Mouse (Mus musculus) left cerebral cortex, adult 11 months (tissue): ENCODE measurements around the gene Cpt1c.

Experiments
- DNase-seq: peaks from one replicate; pipeline ENCODE4 v3.0.0; 2022; ENCODE audit warnings: low spot score

The Cpt1c gene

DNA sequence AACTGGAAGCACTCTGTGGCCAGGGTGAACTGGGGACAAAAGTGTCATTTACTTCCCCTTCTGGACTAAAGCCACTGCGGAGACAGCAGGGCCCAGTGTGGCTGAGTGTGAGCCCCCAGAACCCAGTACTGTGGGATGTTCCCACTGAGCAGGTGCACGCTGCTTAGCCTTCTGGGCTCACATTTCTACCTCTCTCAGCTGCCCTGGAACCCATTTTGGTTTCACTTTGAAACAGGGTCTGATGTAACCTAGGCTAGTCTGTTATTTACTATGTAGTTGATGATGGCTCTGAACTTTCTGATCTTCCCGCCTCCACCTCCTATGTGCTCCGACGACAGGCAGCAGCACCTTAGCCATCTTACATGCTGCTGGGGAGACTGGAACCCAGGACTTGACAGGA is 11.8 kb downstream of the Cpt1c start:
- DNase-seq, result no peak

DNA sequence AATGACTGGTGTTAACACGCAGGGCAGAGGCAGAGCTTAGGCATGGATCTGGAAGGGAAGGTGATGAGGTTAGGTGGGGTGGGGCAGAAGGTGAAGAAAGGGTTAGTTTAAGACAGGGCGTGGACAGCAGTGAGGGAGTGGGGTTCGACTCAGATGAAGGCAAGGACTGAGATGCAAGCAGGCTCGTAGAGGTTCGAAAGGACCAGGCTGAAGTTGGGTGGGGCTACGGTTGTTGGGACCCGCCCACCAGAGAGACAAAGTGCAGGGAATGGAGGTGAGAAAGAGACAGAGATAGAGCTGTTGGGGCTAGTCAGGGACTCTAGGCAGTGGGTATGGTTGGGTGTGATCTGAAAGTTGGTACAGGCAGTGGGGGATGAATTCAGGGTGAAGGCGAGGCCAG is 12.3 kb downstream of the Cpt1c start:
- no peak for DNase-seq

DNA sequence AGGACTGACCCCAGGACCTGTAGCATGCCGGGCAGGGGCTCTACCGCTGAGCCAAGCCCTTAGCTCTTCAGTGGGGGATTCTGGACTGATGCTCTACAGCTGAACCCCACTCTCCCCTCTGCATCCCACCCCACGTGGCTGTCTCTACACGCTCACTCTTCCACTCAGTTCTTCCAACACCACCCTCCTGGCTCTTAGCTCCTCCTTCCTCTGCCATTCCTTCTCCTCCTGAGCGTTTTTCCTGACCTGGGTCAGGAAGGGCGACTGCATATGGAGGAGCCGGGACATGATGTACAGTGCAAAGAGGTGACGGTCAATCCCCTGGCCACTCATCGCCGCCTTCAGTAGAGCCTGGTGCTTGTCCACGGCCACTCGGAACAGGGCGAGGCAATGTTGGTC is 14.1 kb downstream of the Cpt1c start:
- no peak for DNase-seq

DNA sequence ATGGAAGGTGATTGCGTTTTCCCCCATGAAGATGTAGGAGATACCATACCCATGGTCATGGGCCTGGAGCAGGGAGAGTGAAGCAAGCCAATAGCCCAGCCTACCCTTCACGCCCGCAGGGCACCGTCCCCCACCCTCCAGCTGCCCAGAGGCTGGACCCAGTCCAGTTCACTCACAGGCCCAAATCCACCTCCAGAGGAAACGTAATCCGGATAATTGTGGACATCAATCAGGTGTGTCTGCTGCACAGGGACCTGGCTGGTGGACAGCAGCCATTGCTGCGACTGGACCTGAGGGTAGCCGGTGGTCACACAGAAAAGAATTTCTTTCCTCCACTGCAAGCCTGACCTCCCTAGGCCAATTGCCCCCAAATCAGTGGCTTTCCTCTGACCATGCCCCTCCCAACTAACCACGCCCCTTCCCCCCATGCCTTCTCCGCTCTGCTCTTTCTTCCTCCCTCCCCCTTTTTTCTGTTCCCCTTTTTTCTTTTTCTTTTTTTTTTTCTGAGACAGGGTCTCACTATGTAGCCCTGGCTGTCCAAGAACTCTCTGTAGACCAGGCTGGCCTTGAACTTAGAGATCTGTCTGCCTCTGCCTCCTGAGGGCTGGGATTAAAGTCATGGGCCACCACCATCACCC is 14.7 kb downstream of the Cpt1c start:
- DNase-seq, result no peak

DNA sequence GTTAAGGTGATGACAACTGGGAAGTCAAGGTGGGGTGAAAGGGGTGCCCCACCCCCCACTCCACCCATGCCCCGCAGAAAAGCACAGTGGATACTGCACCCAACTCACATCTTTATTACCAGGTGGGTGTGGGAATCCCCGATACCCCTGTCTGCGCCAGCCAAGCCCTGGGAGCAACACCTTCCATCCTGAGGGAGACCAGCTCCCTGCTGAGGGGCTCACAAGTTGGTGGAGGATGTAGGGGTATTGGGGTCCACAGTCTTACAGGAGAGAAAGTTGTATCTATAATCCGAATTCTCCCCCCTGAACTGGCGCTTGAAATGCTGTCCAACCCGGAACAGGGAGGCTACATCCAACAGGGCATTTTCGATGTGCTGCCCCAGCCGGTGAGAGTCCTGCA is 15.4 kb downstream of the Cpt1c start:
- no peak for DNase-seq

DNA sequence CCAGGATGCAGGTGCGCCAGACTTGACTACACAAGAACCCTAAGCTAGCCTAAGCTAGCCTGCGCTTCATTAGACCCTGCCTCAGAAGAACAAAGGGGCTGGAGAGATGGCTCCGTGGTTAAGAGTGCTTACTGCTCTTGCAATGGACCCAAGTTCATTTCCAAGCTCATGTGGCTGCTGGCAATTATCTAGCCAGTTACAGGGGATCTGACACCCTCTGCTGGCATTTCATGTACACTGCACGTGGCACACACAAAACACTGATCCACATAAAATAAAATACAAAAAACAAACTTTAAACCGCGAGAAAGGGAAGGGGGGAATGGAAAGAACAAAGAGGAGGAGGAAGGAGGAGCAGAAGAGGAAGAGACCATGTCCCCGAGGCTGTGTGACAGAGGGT is 16.4 kb downstream of the Cpt1c start:
- DNase-seq, result no peak

DNA sequence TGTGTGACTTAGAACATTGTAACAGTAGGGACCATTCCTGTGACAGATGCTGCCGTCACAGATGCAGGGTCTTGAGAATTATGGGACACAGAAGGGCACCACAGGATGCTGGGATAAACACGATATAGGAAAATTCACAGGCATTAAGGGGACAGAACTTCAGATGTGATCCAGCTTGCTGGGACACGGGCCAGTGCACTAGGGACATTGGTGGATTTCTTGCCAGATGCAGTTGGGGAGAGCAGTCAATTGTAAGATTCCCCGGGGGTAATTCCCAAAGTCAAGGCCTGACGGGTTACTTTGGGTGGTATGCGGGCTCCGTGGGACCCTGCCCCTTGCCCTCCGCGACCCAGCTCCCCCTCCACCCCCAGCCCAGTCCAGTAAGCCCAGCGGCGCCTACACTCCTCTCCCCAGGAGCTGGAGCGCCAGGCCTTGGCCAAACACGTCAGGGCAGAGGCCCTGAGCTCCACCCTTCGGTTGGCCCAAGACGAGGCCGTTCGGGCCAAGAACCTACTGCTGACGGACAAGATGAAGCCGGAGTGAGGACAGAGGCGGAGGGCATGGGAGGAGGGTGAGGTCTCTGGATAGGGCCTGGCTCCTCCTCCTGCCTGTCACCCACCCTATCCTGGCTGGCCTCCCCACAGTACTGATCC is 17.3 kb downstream of the Cpt1c start:
- no peak for DNase-seq

DNA sequence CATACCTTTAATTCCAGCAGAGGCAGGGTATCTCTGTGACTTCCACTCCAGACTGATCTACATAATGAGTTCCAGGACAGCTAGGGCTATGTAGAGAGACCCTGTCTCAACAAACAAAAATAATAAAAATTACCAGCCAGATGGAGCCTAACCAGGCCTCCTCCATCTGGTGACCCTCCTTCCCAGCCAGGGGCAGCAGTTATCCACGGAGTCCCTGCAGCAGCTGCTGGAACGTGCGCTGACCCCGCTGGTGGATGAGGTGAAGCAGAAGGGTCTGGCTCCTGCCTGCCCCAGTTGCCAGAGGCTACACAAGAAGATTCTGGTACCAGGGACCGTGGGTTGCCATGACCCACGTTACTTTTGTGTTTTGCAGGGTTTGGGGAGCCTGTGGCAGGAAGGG is 18.4 kb downstream of the Cpt1c start:
- DNase-seq, result no peak

DNA sequence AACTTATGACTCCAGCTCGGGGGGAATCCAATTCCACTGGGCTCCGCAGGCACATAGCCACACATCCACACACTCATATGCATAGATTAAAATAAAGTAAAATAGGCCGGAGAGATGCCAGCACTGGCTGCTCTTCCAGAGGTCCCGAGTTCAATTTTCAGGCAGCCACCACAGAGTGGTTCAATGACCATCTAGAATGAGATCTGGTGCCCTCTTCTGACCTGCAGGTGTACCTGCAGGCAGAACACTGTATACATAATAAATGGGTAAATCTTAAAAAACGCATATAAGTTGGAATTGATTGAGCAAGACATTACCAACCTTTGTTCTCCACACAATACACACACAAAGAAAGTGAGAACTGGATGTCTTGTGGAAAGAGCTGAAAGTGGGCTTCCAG is 19.0 kb downstream of the Cpt1c start:
- DNase-seq, result no peak

DNA sequence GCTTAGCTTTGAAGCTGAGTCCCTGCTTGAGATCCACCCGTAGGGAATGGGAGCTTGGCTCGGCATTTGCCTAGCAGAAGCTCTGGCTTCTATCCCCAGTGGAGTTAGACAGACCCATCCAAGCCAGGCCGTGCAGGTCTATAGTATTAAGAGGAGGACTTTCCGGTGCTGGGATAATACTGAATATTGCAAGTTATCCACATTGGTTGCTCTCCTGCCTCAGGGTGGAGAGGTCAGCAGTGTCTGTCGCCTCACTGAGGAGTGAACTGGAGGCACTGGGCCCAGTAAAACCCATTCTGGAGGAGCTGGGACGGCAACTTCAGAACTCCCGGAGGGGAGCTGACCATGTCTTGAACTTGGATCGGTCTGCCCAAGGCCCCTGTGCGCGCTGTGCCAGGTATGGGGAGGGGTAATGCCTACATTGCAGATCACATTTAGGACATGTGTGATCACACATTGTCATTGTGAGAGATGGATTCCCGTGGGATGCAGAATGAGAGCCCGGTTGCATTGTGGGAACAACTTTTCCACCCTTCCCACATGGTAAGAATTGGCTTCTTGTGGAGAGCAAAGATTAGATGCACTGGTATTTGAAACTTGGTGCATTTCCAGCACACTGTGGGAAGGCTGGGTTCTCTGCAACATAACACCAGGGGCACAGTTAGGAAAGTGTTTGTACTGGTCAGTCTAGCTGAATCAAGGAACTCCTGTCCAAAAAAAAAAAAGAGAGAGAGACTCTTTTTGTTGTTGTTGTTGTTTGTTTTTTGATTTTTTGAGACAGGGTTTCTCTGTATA is 20.4 kb downstream of the Cpt1c start:
- DNase-seq, result no peak

DNA sequence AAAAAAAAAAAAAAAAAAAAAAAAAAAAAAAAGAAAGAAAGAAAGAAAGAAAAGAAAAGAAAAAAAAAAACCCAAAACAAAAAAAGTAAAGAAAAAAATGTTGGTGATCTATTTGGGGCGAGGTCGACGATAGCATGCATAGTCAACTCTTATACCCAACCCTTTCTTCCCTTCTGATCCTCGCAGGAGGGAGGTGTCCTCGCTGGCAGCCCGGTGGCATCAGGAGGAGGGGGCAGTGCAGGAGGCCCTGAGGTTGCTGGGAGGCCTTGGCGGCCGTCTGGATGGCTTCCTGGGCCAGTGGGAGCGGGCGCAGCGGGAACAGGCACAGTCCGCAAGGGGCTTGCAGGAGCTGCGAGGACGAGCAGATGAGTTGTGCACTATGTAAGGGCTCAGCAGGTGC is 21.1 kb downstream of the Cpt1c start:
- DNase-seq, result no peak

DNA sequence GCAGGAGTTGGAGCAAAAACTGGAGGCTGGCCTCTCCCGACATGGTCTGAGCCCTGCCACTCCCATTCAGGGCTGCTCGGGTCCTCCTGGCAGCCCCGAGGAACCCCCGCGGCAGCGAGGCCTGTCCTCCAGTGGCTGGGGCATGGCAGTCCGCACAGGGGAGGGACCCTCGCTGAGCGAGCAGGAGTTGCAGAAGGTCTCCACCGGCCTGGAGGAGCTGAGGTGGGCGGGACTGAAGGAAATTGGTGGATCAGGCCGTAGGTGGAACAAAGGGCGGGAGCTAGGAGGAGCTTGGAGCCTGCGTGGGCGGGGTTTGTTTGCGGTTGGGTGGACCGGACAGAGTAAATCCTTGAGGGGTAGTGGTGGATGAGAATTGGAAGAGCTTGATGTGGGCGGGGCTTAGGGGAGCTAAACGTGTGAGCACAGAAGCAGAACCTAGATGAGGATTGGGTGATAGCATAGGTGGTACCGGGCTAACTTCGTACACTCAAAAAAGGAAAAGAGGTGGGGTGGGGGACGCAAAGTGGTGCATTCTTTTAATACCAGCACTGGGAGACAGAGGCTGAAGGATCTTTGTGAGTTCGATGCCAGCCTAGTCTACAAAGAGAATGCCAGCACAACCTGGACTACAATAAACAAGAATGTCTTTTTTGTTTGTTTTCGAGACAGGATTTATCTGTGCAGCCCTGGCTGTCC is 21.9 kb downstream of the Cpt1c start:
- peak; percentile 80 for DNase-seq

DNA sequence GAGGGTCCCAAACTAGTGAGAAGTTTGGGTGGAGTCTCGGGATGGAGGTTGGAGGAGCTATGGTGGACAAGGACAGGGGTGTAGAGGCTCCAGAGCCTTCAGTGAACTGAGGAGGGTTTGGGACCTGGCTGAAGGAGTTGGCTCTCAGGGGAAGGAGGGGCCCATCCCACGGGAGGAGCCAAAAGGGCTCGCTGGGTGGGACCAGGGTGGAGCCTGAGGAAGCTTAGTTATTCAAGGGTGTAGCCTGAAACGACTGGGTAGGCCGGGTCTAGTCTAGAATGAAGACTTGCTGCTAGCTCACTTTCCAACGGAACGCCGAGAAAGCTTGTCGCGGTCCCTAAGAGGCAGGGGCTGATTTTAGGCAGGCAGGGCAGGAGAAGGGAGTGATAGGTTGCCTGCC is 22.7 kb downstream of the Cpt1c start:
- no peak for DNase-seq

DNA sequence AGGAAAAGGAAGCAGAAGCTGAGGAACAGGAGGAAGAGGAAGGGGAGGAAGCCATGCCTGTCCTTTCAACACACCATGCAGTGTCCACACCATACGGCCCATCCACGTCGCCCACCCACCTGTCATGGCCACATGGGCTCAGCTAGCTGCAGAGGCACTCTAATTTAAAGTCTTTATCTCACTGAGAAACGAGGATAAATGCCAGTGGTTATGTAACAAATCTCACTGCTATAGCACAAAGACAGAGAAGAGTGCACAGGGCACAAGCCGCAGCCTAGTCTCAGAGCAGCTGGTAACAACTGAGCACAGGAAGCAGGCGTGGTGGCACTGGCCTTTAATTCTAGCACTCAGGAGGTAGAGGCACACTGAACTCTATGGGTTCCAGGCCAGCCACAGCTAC is 24.7 kb downstream of the Cpt1c start:
- no peak for DNase-seq

DNA sequence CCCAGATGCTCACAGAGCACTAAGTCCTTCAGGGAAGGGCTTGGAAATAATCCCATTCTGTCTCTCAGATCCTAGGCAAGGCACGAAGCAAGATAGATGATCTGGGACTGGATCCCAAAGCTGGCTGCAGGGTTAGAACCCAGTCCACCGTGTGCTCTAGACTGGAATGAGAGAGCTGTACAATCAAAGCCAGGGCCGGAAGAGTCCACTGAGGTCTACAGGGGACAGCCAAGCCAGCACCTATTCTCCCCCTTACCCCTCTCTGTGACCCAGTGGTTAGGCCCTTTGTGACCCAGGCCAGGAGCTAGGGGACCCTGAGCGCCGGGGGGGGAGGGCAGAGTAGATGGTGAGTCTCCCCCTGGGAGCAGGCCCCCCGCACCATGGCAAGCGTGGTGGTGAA is 31.7 kb downstream of the Cpt1c start, which contains the start of gene Tsks:
Gene Tsks, plus strand, starts transcription at position 301 of the 400 bp plus-strand sequence.
- DNase-seq, result no peak

DNA sequence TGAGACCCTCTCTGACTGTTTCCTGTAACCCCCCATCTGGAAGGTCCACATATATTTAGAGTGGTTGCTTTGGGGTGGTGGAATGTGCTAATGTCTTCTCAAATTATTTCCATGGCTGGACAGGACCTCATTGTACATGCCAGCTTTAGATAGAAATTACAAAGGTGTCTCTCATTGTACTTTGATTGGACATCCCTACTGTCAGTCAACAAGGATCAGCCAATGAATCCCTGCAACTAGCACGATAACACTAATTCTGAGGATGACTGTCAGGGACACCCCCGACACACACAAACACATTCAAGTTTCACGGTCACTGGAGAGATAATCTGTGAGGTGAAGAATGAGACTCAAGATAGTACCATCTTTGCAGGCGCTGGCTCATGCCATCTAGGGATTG is 36.0 kb downstream of the Cpt1c start:
- DNase-seq, result no peak

DNA sequence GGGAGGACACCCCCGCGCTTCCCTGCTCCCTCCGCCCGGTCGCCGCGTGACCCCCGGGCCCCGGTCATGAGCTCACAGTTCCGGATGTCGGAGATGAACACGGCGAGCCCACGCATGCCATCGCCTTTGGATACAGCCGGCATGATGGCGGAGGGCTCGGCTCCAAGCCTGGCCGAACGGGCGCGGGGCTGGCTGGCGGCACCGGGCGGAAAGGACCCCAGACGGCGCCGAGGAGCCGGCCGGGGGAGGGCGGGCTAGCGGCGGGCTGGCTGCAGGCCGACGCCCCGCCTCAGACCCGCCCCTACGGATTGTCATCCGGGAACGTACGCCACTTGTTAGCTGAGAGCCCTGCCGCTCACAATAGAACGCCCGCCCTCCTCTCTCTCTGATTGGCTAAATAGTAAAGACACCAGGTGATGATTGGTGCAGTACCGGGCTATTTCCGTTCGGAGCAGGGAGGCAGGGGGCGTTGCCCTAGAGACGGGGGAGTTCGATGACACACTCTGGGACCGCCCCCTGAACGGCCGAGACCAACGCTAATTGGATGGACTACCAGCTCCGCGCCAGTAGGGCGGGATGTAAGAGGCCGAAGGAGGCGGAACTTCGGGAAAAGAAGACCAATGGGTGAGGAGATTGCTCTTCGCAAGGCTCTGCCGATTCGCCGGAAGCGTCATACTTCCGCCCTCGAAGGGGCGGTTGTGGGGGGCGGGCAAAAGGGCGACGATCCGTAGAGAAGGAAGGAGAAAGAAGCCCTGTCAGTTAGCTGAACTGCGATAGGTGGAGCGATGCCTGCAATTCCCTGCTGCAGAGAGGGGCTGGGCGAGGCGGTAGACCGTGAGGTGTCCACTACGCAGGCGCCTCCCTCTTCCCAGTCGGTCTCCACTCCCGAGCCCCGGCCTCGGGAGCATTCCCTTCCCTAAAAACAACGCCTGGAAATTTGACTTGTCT is 45.2 kb downstream of the Cpt1c start, which contains the start of gene Ap2a1:
Gene Ap2a1, minus strand, starts transcription at position 293 of the 948 bp plus-strand sequence.
- peak; percentile 100 for DNase-seq

DNA sequence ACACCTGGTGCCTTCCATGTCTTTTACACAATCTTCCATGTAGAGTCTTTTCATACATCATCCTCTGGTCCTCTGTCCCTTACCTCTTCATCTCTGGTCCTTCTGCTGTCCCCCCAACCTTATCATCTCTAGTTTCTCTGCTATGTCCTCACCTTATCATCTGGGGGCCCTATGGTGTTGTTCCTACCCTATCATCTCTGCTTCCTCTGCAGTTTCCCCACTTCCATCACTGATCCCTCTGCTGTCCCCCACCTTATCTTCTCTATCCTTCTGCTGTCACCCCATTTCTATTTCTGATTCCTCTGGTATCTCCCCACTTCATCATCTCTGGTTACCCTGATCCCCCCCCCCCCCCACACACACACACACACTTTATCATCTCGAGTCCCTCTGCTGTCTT is 46.1 kb downstream of the Cpt1c start:
- DNase-seq, result no peak

DNA sequence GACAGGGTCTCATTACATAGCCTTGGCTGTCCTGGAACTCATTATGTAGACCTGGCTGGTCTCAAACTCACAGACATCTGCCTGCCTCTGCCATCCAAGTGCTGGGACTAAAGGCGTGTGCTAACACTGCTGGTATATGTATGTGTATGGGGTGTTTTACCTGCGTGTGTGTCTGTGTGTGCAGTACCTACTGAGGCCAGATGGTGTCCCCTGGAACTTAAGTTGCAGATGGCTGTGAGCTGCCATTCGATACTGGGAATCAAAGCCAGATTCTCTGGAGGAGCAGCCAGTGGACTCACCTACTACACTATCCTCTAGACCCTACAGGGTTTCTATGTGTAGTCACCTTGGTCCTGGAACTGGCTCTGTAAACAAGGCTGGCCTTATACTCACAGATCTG is 49.2 kb downstream of the Cpt1c start:
- no peak for DNase-seq

DNA sequence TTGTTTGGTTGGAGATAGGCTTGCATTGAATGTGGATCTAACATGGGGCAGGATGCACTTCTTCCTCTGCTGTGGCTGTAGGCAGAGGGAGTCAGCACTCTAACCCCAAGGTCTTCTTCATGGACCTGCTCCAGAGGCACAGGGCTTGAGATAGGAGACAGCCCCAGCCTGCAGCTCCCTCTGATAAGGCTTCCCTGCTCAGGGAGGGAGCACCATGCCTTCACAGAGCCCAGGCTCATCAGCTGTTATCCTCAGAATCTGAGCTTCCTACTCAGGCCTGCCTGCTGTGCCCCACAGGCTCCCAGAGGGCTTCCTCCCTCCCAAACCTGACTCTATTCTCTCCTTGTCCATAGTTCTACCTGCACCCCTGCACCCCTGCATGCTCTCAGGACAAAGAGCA is 52.1 kb downstream of the Cpt1c start:
- DNase-seq, result no peak

DNA sequence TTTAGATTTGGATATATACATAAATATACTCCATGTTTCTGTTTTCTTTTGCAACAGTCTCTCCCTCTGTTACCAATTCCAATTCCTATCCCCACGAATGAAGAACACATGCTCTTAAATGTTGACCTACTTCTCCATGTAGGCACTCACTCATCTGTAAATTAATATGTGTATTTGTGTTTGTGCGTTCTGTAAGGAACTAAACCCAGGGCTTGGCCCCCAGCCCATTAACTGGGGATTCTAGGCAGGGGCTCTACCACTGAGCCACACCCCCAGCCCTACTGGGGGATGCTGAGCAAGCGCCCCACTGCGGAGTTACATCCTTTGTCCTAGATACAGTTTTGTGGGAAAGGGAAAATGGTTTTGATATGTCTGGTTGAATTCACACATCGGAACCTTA is 55.5 kb downstream of the Cpt1c start:
- no peak for DNase-seq

DNA sequence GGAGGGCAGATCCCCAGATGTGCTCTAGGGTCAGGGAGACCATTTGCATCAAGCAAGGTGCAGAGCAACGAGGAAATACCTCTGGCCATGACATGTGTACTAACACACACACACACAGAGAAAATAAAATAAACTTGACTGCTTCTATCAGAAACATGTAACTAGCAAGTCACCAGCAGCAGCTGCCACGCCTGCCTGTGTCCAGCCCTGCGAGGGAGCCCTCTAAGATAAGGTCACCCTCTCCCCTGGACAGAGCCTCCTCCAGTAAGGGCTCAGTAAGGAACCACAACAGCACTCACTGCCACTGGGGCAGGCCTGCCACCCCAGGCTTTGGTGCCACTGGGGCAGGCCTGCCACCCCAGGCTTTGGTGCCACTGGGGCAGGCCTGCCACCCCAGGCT is 56.4 kb downstream of the Cpt1c start:
- DNase-seq, result no peak
